9 mouse cellular contexts compared by ENCODE assay signal in the genomic region with DNA sequence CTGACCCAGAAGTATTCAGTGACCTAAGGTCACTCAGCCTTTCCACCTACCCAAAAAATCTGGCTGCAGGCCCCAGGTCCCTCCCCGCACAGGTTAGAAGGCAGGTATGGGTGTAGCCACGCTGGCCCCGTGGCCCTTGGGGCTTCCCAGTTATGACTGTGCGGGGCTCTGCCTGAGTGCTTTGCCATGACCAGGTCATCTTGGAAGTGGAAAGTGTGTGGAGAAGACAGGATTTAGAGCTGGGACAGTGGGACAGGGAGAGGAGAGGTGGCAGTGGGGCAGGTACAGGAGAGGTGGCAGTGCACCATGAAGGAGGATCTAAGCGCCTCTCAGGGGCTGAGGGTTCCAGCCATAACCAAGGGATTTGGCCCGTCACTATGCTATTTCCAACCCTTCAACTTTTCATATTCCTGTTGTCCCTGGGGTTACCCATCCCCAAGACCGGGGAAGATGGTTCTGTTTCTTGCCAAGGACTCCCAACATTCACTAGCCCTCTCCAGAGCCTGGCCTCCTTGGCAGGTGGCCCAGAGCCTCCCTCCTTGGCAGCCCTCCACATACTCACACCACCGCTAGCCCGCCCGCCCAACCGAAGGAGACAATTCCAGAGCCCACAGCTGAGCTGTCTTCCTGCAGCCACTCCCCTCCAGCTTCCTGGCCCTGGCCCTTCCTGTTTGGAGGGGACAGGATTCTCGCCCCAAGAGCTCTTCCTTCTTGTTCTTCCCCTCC. TPM values are rescaled to one million over a fixed set of nuclear protein-coding genes. Genes with fewer than 3 reads are reported as not detected.
A peak's percentile ranks its signal among the peaks of the same experiment; 100 is the strongest.
DNase-seq lines count a peak whose midpoint lies in the region; ATAC-seq lines count a peak whose summit lies in the region.
"Had no signal": no experiment of that assay in that cellular context is flagged by ENCODE, and none has a peak within 500 bp of the region (broad histone marks: within the 10 kb centered on the region; RNA-seq: fewer than 3 reads in every experiment).

No protein-coding gene starts in this region.

- no peak for DNase-seq in neural tube, embryonic 10.5 days (ENCODE audit: extremely low spot score, low spot score)
- peak; percentile 81 for DNase-seq in gastrocnemius, adult 18-20 months (ENCODE audit: low spot score)
- DNase-seq in limb, embryonic 10.5 days (ENCODE audit: low spot score) = no peak
- peak; percentile 69 for DNase-seq in midbrain, embryonic 14.5 days
- DNase-seq in urinary bladder, adult 2 months (ENCODE audit: low spot score) = peak; percentile 73
- no peak for DNase-seq in T-cell, adult 2 months (ENCODE audit: low spot score)

- no peak overlapping the region for H3K4me3 ChIP-seq in neural tube, embryonic 13.5 days
- no peak overlapping the region for H3K4me3 ChIP-seq in hindbrain, embryonic 16.5 days (ENCODE audit: low read length)
- H3K4me3 ChIP-seq in limb, embryonic 10.5 days = no peak overlapping the region
- H3K4me3 ChIP-seq in midbrain, embryonic 14.5 days (replicated peaks; ENCODE audit: low read depth, low read length) = no peak overlapping the region

- H3K36me3 ChIP-seq in neural tube, embryonic 13.5 days = no peaks in the 10 kb centered on the region
- H3K36me3 ChIP-seq in hindbrain, embryonic 16.5 days (ENCODE audit: control insufficient read depth, insufficient read depth, low read length) = no peaks in the 10 kb centered on the region
- H3K36me3 ChIP-seq in limb, embryonic 10.5 days = peaks cover 75% of the 10 kb centered on the region
- H3K36me3 ChIP-seq in midbrain, embryonic 14.5 days (ENCODE audit: control insufficient read depth, insufficient read depth, low read length) = no peaks in the 10 kb centered on the region

- H3K27me3 ChIP-seq in neural tube, embryonic 13.5 days = no peaks in the 10 kb centered on the region
- no peaks in the 10 kb centered on the region for H3K27me3 ChIP-seq in hindbrain, embryonic 16.5 days (replicated peaks; ENCODE audit: control insufficient read depth, insufficient read depth, low read length)
- no peaks in the 10 kb centered on the region for H3K27me3 ChIP-seq in limb, embryonic 10.5 days (ENCODE audit: low read depth, poor library complexity, severe bottlenecking)
- no peaks in the 10 kb centered on the region for H3K27me3 ChIP-seq in midbrain, embryonic 14.5 days (ENCODE audit: control insufficient read depth, insufficient read depth, low read length)

- H3K4me2 ChIP-seq in neural tube, embryonic 13.5 days = no peak overlapping the region
- no peak overlapping the region for H3K4me2 ChIP-seq in hindbrain, embryonic 16.5 days (ENCODE audit: low read length)
- H3K4me2 ChIP-seq in midbrain, embryonic 14.5 days (ENCODE audit: low read length) = no peak overlapping the region

- H3K9ac ChIP-seq in neural tube, embryonic 13.5 days = no peak overlapping the region
- H3K9ac ChIP-seq in hindbrain, embryonic 16.5 days (ENCODE audit: low read depth, low read length) = no peak overlapping the region
- no peak overlapping the region for H3K9ac ChIP-seq in midbrain, embryonic 14.5 days (replicated peaks; ENCODE audit: low read length)

- H3K4me1 ChIP-seq in neural tube, embryonic 13.5 days (replicated peaks) = peaks cover 44% of the 10 kb centered on the region
- no peaks in the 10 kb centered on the region; the same call in 1 of the 2 replicates for H3K4me1 ChIP-seq in hindbrain, embryonic 16.5 days (ENCODE audit: control insufficient read depth, insufficient read depth, low read depth, low read length)
- peaks cover 78% of the 10 kb centered on the region for H3K4me1 ChIP-seq in limb, embryonic 10.5 days
- no peaks in the 10 kb centered on the region for H3K4me1 ChIP-seq in midbrain, embryonic 14.5 days (ENCODE audit: control insufficient read depth, insufficient read depth, low read length)

- ATAC-seq in neural tube, embryonic 13.5 days (ENCODE audit: low read depth) = peak; percentile 57
- ATAC-seq in hindbrain, embryonic 16.5 days = peak; percentile 78
- peak; percentile 36; the same call in 1 of the 2 replicates for ATAC-seq in midbrain, embryonic 14.5 days (ENCODE audit: low FRiP score, low TSS enrichment)

- no peaks in the 10 kb centered on the region for H3K9me3 ChIP-seq in neural tube, embryonic 13.5 days
- H3K9me3 ChIP-seq in hindbrain, embryonic 16.5 days (ENCODE audit: control insufficient read depth, low read length) = no peaks in the 10 kb centered on the region
- no peaks in the 10 kb centered on the region for H3K9me3 ChIP-seq in limb, embryonic 10.5 days (replicated peaks)
- no peaks in the 10 kb centered on the region for H3K9me3 ChIP-seq in midbrain, embryonic 14.5 days (ENCODE audit: control insufficient read depth, low read length)

- H3K27ac ChIP-seq in neural tube, embryonic 13.5 days (replicated peaks) = peak overlapping the region; percentile 34; the same call in 1 of the 2 replicates
- H3K27ac ChIP-seq in hindbrain, embryonic 16.5 days (ENCODE audit: low read depth, low read length) = no peak overlapping the region
- H3K27ac ChIP-seq in limb, embryonic 10.5 days = peak overlapping the region; percentile 47
- no peak overlapping the region for H3K27ac ChIP-seq in midbrain, embryonic 14.5 days (replicated peaks; ENCODE audit: low read depth, low read length)

- WGBS in neural tube, embryonic 13.5 days = 73% methylated on average over 12 of the region's 12 CpGs
- WGBS in hindbrain, embryonic 16.5 days = 57% methylated on average over 11 of the region's 12 CpGs
- 91% methylated on average over 12 of the region's 12 CpGs for WGBS in limb, embryonic 10.5 days
- WGBS in midbrain, embryonic 14.5 days = 75% methylated on average over 12 of the region's 12 CpGs

RNA-seq across cellular contexts. Expression of a gene that starts 13.3 kb away (rescaled TPM):
- 8.1 and 10.1 TPM in 2 replicates for polyA plus RNA-seq in neural tube, embryonic 13.5 days (2015; fragmentation: Nextera tagmentation; extraction: Ambion mirVana)
- total RNA-seq in gastrocnemius, adult 18-20 months (2021) = 1 to 10 TPM; 2.5 to 5.3 TPM
- 5.7 and 6.9 TPM in 2 replicates for polyA plus RNA-seq in hindbrain, embryonic 16.5 days (2015; fragmentation: Nextera tagmentation; extraction: Ambion mirVana)
- 27.0 and 32.3 TPM in 2 replicates for polyA plus RNA-seq in limb, embryonic 10.5 days (2016; fragmentation: Nextera tagmentation; extraction: Ambion mirVana)
- polyA plus RNA-seq in midbrain, embryonic 14.5 days (2014; fragmentation: Nextera tagmentation; extraction: Ambion mirVana) = 3.6 and 5.2 TPM in 2 replicates
- polyA plus RNA-seq in urinary bladder, adult 2 months (2012; rRNA removed) = 36.5 and 36.8 TPM in 2 replicates

RNA-seq across cellular contexts. Expression of a gene that starts 18.9 kb away (rescaled TPM):
- 0.07 and 0.48 TPM in 2 replicates for polyA plus RNA-seq in neural tube, embryonic 13.5 days (2015; fragmentation: Nextera tagmentation; extraction: Ambion mirVana)
- not detected for total RNA-seq in gastrocnemius, adult 18-20 months (2021)
- 0.05 and 0.09 TPM in 2 replicates for polyA plus RNA-seq in hindbrain, embryonic 16.5 days (2015; fragmentation: Nextera tagmentation; extraction: Ambion mirVana)
- 0.18 and 0.74 TPM in 2 replicates for polyA plus RNA-seq in limb, embryonic 10.5 days (2016; fragmentation: Nextera tagmentation; extraction: Ambion mirVana)
- polyA plus RNA-seq in midbrain, embryonic 14.5 days (2014; fragmentation: Nextera tagmentation; extraction: Ambion mirVana) = 0.12 TPM in 1 of 2 replicates, not detected in the other
- 1.4 TPM in 2 replicates for polyA plus RNA-seq in urinary bladder, adult 2 months (2012; rRNA removed)
- polyA plus RNA-seq: neural tube, embryonic 11.5 days had no signal

RNA-seq across cellular contexts. Expression of a gene that starts 28.5 kb away (rescaled TPM):
- polyA plus RNA-seq in neural tube, embryonic 13.5 days (2015; fragmentation: Nextera tagmentation; extraction: Ambion mirVana) = 80.2 and 103 TPM in 2 replicates
- total RNA-seq in gastrocnemius, adult 18-20 months (2021) = 1 to 10 TPM; 3.3 to 7.2 TPM
- polyA plus RNA-seq in hindbrain, embryonic 16.5 days (2015; fragmentation: Nextera tagmentation; extraction: Ambion mirVana) = 91.1 and 95.5 TPM in 2 replicates
- 23.4 and 33.1 TPM in 2 replicates for polyA plus RNA-seq in limb, embryonic 10.5 days (2016; fragmentation: Nextera tagmentation; extraction: Ambion mirVana)
- 65.0 and 77.9 TPM in 2 replicates for polyA plus RNA-seq in midbrain, embryonic 14.5 days (2014; fragmentation: Nextera tagmentation; extraction: Ambion mirVana)
- 12.4 and 13.6 TPM in 2 replicates for polyA plus RNA-seq in urinary bladder, adult 2 months (2012; rRNA removed)

RNA-seq across cellular contexts. Expression of a gene that starts 47.4 kb away (rescaled TPM):
- 116 and 125 TPM in 2 replicates for polyA plus RNA-seq in neural tube, embryonic 13.5 days (2015; fragmentation: Nextera tagmentation; extraction: Ambion mirVana)
- 10 to 100 TPM; 48.9 to 56.7 TPM for total RNA-seq in gastrocnemius, adult 18-20 months (2021)
- 109 and 119 TPM in 2 replicates for polyA plus RNA-seq in hindbrain, embryonic 16.5 days (2015; fragmentation: Nextera tagmentation; extraction: Ambion mirVana)
- polyA plus RNA-seq in limb, embryonic 10.5 days (2016; fragmentation: Nextera tagmentation; extraction: Ambion mirVana) = 201 and 208 TPM in 2 replicates
- 117 and 127 TPM in 2 replicates for polyA plus RNA-seq in midbrain, embryonic 14.5 days (2014; fragmentation: Nextera tagmentation; extraction: Ambion mirVana)
- 89.5 and 99.2 TPM in 2 replicates for polyA plus RNA-seq in urinary bladder, adult 2 months (2012; rRNA removed)

Comparison
In these comparisons a context has a peak if more than half of its experiments do, and no peak if none do; other contexts are left out.
1. H3K27ac ChIP-seq: peak in neural tube, embryonic 13.5 days (single experiment) and limb, embryonic 10.5 days (single experiment); none in hindbrain, embryonic 16.5 days (single experiment) and midbrain, embryonic 14.5 days (single experiment).
2. DNase-seq: peak in gastrocnemius, adult 18-20 months (single experiment), midbrain, embryonic 14.5 days (single experiment) and urinary bladder, adult 2 months (single experiment); none in neural tube, embryonic 10.5 days (single experiment), limb, embryonic 10.5 days (single experiment) and T-cell, adult 2 months (single experiment).
3. Peak in every context shown above with its lines, with median percentiles within 50 percentile points of each other: ATAC-seq.